Mouse (Mus musculus): ENCODE data around the gene Auts2. TPM values are rescaled to one million over a fixed set of nuclear protein-coding genes. Genes with fewer than 3 reads are reported as not detected.

Auts2 gene
- polyA plus RNA-seq, 1 experiment from 2014 or later = 19.0 TPM

GRCm38 (mm10) chr5:131830111-131830510, 713.0 kb downstream of the Auts2 start:
- H3K27me3 ChIP-seq (replicated peaks) = no peaks in the 10 kb centered on the region
- ATAC-seq = no peak
- H3K36me3 ChIP-seq = no peaks in the 10 kb centered on the region
- H3K9ac ChIP-seq = no peak overlapping the region
- peaks cover 3% of the 10 kb centered on the region; the same call in 1 of the 2 replicates for H3K4me1 ChIP-seq (replicated peaks)
- no peak overlapping the region for H3K4me2 ChIP-seq (replicated peaks)
- H3K27ac ChIP-seq = no peak overlapping the region
- no peak overlapping the region for H3K4me3 ChIP-seq (replicated peaks)
- 62% methylated on average over 6 of the region's 6 CpGs for WGBS
- no peaks in the 10 kb centered on the region for H3K9me3 ChIP-seq

DNA sequence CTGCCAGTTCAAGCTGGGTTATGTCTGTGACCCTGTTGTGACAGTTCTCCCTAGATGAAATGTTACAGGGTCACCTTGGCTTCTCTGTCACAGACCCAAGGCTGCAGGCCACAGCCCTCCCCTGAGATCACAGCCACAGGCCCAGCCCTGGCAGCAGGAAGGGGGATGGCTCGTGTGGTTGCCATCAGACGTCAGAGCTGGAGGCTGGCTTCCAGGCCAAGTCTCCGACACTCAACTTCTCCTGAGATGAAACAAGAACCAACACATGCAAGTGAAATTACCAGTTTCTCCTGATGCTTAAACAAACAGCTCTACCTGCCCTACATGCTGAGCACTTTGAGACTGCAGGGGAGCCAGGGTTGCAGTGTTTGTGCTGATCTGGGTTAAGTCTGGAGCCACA, 713.9 kb downstream of the Auts2 start:
- H3K4me1 ChIP-seq (replicated peaks) = peaks cover 3% of the 10 kb centered on the region; the same call in 1 of the 2 replicates
- no peaks in the 10 kb centered on the region for H3K9me3 ChIP-seq
- no peak overlapping the region for H3K27ac ChIP-seq
- no peak overlapping the region for H3K9ac ChIP-seq
- no peak for ATAC-seq
- no peak overlapping the region for H3K4me3 ChIP-seq (replicated peaks)
- H3K4me2 ChIP-seq (replicated peaks) = no peak overlapping the region
- H3K36me3 ChIP-seq = no peaks in the 10 kb centered on the region
- no peaks in the 10 kb centered on the region for H3K27me3 ChIP-seq (replicated peaks)
- WGBS = 54% methylated on average over 3 of the region's 3 CpGs

- Histone ChIP-seq H3K27me3 (replicated peaks) (no peaks in the 10 kb centered on the region), H3K36me3 (no peaks in the 10 kb centered on the region), H3K27ac (no peak overlapping the region), H3K9ac (no peak overlapping the region), H3K4me3 (replicated peaks) (no peak overlapping the region), H3K4me2 (replicated peaks) (no peak overlapping the region), H3K9me3 (no peaks in the 10 kb centered on the region), H3K4me1 (replicated peaks) (peaks cover 3% of the 10 kb centered on the region; the same call in 1 of the 2 replicates)
- no peak for ATAC-seq
- WGBS = 53% methylated on average over 2 of the region's 2 CpGs
These were observed 714.5 kb downstream of the Auts2 start for GRCm38 (mm10) chr5:131828607-131829006.

- Histone ChIP-seq H3K4me2 (replicated peaks) (no peak overlapping the region), H3K4me1 (replicated peaks) (peaks cover 3% of the 10 kb centered on the region; the same call in 1 of the 2 replicates), H3K4me3 (replicated peaks) (no peak overlapping the region), H3K9me3 (no peaks in the 10 kb centered on the region), H3K27ac (no peak overlapping the region), H3K27me3 (replicated peaks) (no peaks in the 10 kb centered on the region), H3K36me3 (no peaks in the 10 kb centered on the region), H3K9ac (no peak overlapping the region)
- 81% methylated on average over 8 of the region's 8 CpGs for WGBS
- ATAC-seq = peak; percentile 54
These were observed 716.5 kb downstream of the Auts2 start for GRCm38 (mm10) chr5:131826362-131827261.

- H3K27ac ChIP-seq = no peak overlapping the region
- no peak overlapping the region for H3K4me3 ChIP-seq (replicated peaks)
- peaks cover 3% of the 10 kb centered on the region; the same call in 1 of the 2 replicates for H3K4me1 ChIP-seq (replicated peaks)
- H3K9ac ChIP-seq = no peak overlapping the region
- no peaks in the 10 kb centered on the region for H3K36me3 ChIP-seq
- no peak overlapping the region for H3K4me2 ChIP-seq (replicated peaks)
- no peaks in the 10 kb centered on the region for H3K9me3 ChIP-seq
- no peaks in the 10 kb centered on the region for H3K27me3 ChIP-seq (replicated peaks)
- WGBS = 69% methylated on average over 3 of the region's 3 CpGs
- no peak for ATAC-seq
These were observed 717.7 kb downstream of the Auts2 start for GRCm38 (mm10) chr5:131825421-131825820.

- peaks cover 3% of the 10 kb centered on the region; the same call in 1 of the 2 replicates for H3K4me1 ChIP-seq (replicated peaks)
- 58% methylated on average over 11 of the region's 11 CpGs for WGBS
- no peaks in the 10 kb centered on the region for H3K36me3 ChIP-seq
- ATAC-seq = no peak
- no peak overlapping the region for H3K4me3 ChIP-seq (replicated peaks)
- no peaks in the 10 kb centered on the region for H3K9me3 ChIP-seq
- no peak overlapping the region for H3K9ac ChIP-seq
- H3K27ac ChIP-seq = no peak overlapping the region
- H3K4me2 ChIP-seq (replicated peaks) = no peak overlapping the region
- no peaks in the 10 kb centered on the region for H3K27me3 ChIP-seq (replicated peaks)
These were observed 718.8 kb downstream of the Auts2 start for GRCm38 (mm10) chr5:131824197-131824991.

DNA sequence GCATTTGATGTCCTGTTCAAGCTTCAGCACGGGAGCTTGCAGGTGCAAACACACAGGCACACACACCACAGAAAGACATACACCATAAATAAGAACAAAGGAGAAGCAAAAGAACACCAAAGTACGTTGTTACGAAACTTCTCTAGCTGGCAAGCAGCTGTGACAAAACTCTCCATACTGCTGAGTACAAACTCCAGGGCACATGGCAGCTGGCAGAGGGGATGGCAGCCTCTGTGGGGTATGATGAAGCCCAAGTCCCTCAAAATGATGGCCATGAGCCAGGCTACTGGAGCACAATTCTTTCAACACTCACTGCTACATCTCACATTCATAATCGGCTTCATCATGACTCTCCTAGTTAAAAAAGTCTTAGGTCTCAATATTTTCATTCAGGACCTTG, 721.7 kb downstream of the Auts2 start:
- Histone ChIP-seq H3K27ac (no peak overlapping the region), H3K36me3 (no peaks in the 10 kb centered on the region), H3K9ac (no peak overlapping the region), H3K4me1 (replicated peaks) (no peaks in the 10 kb centered on the region), H3K27me3 (replicated peaks) (no peaks in the 10 kb centered on the region), H3K4me3 (replicated peaks) (no peak overlapping the region), H3K4me2 (replicated peaks) (no peak overlapping the region), H3K9me3 (no peaks in the 10 kb centered on the region)
- ATAC-seq = no peak
- WGBS = 80% methylated on average over 4 of the region's 4 CpGs

GRCm38 (mm10) chr5:131819251-131819691, 723.9 kb downstream of the Auts2 start:
- Histone ChIP-seq H3K9me3 (no peaks in the 10 kb centered on the region), H3K27me3 (replicated peaks) (no peaks in the 10 kb centered on the region), H3K4me2 (replicated peaks) (no peak overlapping the region), H3K36me3 (no peaks in the 10 kb centered on the region), H3K9ac (no peak overlapping the region), H3K4me3 (replicated peaks) (no peak overlapping the region), H3K4me1 (replicated peaks) (peaks cover 3% of the 10 kb centered on the region; the same call in 1 of the 2 replicates), H3K27ac (no peak overlapping the region)
- WGBS = 91% methylated on average over 15 of the region's 15 CpGs
- no peak for ATAC-seq

DNA sequence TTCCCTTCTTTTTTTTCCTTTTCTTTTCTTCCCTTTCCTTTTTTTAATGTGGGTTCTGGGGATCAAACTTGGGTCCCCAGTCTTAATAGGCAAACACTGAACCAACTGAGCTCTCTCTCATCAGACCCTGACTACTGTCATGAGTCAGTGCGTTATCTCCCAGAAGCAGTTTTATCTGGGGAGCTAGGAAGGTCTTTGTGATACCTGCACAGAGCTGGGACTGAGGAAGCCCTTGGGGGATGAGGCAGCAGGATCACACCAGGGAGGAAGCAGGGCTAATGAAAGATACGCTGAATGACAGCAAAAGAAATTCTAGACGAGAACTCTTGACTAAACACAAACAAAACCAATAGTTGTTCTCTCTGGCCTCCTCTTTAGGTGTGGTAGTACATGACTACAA, 727.6 kb downstream of the Auts2 start:
- H3K27ac ChIP-seq = 0 out of 2 replicates have a peak overlapping the region, but pooled peaks have one; percentile 65
- no peak overlapping the region for H3K9ac ChIP-seq
- peaks cover 11% of the 10 kb centered on the region; the same call in 1 of the 2 replicates for H3K4me1 ChIP-seq (replicated peaks)
- 62% methylated on average over 3 of the region's 3 CpGs for WGBS
- H3K36me3 ChIP-seq = no peaks in the 10 kb centered on the region
- H3K27me3 ChIP-seq (replicated peaks) = no peaks in the 10 kb centered on the region
- H3K9me3 ChIP-seq = no peaks in the 10 kb centered on the region
- no peak for ATAC-seq
- H3K4me2 ChIP-seq (replicated peaks) = no peak overlapping the region
- no peak overlapping the region for H3K4me3 ChIP-seq (replicated peaks)

DNA sequence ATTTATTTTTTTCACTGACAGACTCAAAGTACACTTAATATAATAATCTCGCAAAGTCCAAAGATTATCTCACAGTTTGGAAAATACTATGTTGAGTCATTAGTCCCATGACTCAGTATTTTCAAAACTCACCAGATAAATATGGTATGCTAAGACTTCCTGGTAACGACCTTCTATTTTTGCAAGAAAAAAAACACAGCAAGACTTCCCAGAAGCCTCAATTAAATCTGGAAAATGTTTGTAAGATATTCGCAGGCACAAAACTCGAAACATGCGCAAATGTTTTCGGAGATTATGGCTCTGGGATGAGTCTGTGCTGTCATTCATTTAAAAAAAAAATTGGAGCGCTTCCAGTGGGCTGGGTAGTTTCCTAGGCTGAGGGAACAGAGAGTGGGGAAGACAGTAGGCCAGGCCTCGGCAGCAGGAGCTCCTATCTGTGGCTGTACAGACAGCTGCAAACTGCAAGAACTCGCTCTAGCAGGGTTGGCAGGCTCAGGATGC, 728.6 kb downstream of the Auts2 start:
- H3K4me3 ChIP-seq (replicated peaks) = no peak overlapping the region
- WGBS = 40% methylated on average over 9 of the region's 9 CpGs
- H3K9me3 ChIP-seq = no peaks in the 10 kb centered on the region
- H3K36me3 ChIP-seq = no peaks in the 10 kb centered on the region
- no peak overlapping the region for H3K9ac ChIP-seq
- peak overlapping the region; percentile 65 for H3K27ac ChIP-seq
- H3K4me1 ChIP-seq (replicated peaks) = peaks cover 11% of the 10 kb centered on the region; the same call in 1 of the 2 replicates
- no peaks in the 10 kb centered on the region for H3K27me3 ChIP-seq (replicated peaks)
- H3K4me2 ChIP-seq (replicated peaks) = no peak overlapping the region
- ATAC-seq = peak; percentile 83

DNA sequence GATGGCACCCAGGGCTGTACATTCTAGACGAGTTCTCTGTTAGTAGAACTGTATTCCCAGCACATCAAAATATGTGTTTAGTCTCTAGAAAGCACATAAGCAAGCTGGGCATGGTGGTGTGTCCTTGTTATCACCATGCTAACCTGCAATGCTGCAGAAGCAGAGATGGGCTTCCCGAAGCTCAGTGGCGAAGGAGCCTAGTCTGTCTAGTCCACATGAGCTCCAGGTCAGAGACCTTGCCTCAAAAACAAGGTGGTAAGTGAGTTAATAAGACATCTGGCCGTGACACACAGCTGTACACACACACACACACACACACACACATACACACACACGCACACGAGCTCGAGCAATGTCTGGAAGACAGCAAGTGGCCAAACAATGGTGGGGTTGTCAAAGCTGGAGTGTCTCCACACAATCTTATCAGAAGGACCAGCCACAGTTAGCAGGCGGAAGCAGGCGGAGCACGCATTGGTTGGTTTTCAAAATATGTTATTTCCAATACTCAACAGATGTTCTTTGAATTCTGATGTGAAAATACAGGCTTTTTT, 729.1 kb downstream of the Auts2 start:
- no peak overlapping the region for H3K4me2 ChIP-seq (replicated peaks)
- 59% methylated on average over 10 of the region's 10 CpGs for WGBS
- no peak overlapping the region for H3K9ac ChIP-seq
- ATAC-seq = peak; percentile 77
- no peaks in the 10 kb centered on the region for H3K36me3 ChIP-seq
- H3K4me3 ChIP-seq (replicated peaks) = no peak overlapping the region
- H3K27me3 ChIP-seq (replicated peaks) = no peaks in the 10 kb centered on the region
- H3K9me3 ChIP-seq = no peaks in the 10 kb centered on the region
- H3K4me1 ChIP-seq (replicated peaks) = peaks cover 11% of the 10 kb centered on the region; the same call in 1 of the 2 replicates
- H3K27ac ChIP-seq = peak overlapping the region; percentile 70

- no peak overlapping the region for H3K4me3 ChIP-seq (replicated peaks)
- H3K27me3 ChIP-seq (replicated peaks) = no peaks in the 10 kb centered on the region
- no peaks in the 10 kb centered on the region for H3K36me3 ChIP-seq
- H3K9me3 ChIP-seq = no peaks in the 10 kb centered on the region
- H3K4me1 ChIP-seq (replicated peaks) = peaks cover 11% of the 10 kb centered on the region; the same call in 1 of the 2 replicates
- H3K9ac ChIP-seq = no peak overlapping the region
- 43% methylated on average over 7 of the region's 7 CpGs for WGBS
- ATAC-seq = peak; percentile 57
- H3K27ac ChIP-seq = peak overlapping the region; percentile 70; the same call in 1 of the 2 replicates
- no peak overlapping the region for H3K4me2 ChIP-seq (replicated peaks)
These were observed 729.8 kb downstream of the Auts2 start for GRCm38 (mm10) chr5:131813331-131813781.
